Mouse (Mus musculus): ENCODE results near the gene Tmem87b.

- TF ChIP-seq CTCF (IDR thresholded peaks at IDR 0.05; ENCODE audit: low read depth) (no peak), EP300 (IDR thresholded peaks at IDR 0.05; ENCODE audit: low read depth) (no peak)
Measured at GRCm38 (mm10) chr2:128862636-128863035, 44.7 kb downstream of the Tmem87b start, which contains the start of gene Fbln7.
